Mouse (Mus musculus): ENCODE measurements around the gene Nmnat2.

DNA sequence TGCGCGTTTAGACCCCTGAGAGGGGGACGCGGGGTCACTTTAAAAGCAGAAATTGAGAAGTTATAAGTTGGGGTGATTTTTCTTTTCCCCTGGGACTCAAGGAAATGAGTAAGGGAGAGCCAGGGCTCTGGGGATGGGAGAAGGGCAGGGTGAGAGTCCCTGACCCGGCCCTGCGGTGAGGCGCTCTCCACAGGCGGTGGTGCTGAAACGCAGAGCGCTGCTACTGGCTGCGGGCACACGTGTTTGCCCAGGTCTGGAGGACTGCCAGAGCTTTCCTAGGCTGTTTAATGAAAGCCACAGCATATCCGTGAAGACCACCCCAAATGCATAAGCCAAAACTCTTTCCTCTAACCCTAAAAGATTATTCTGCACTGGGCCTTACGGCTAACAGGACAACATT, 1.4 kb downstream of the Nmnat2 start:
- no peak for TF ChIP-seq GATA1 (IDR thresholded peaks at IDR 0.05; ENCODE audit: borderline replicate concordance, low read length)
- TF ChIP-seq FLI1 (IDR thresholded peaks at IDR 0.05; ENCODE audit: low read length): no peak

Measured in megakaryocyte, embryonic 14.5 days (primary cell).